ENCODE assay signal across 8 mouse cellular contexts in genomic region chr2:53085617-53086202, GRCm38 (mm10).
DNase-seq lines count a peak whose midpoint lies in the region; ATAC-seq and TF ChIP-seq lines count a peak whose summit lies in the region.

No protein-coding gene starts in this region.

- H3K27ac ChIP-seq in intestine, embryonic 14.5 days (ENCODE audit: low read depth): no peak overlapping the region
- no peak overlapping the region for H3K27ac ChIP-seq in intestine, embryonic 16.5 days (ENCODE audit: low read length)
- no peak overlapping the region for H3K27ac ChIP-seq in ES-E14 (ENCODE audit: insufficient read depth, low read depth, low read length, poor library complexity, severe bottlenecking)
- no peak overlapping the region for H3K27ac ChIP-seq in stomach, postnatal 0 days (replicated peaks)

- no peak for ATAC-seq in intestine, embryonic 14.5 days (replicated peaks; ENCODE audit: low FRiP score, low TSS enrichment, low read depth)
- ATAC-seq in intestine, embryonic 16.5 days: no peak; the same call in 1 of the 2 replicates
- ATAC-seq in frontal cortex, adult (ENCODE audit: low TSS enrichment): peak; percentile 53
- peak; percentile 93 for ATAC-seq in megakaryocyte-erythroid progenitor cell, adult 5-6 weeks (replicated peaks; ENCODE audit: low FRiP score, low TSS enrichment, poor library complexity, severe bottlenecking)
- ATAC-seq in stomach, postnatal 0 days (ENCODE audit: low FRiP score, low TSS enrichment): peak; percentile 35; the same call in 1 of the 2 replicates

- WGBS in intestine, embryonic 14.5 days: 52% methylated on average over 9 of the region's 9 CpGs
- 52% methylated on average over 9 of the region's 9 CpGs for WGBS in intestine, embryonic 16.5 days
- 53% methylated on average over 9 of the region's 9 CpGs for WGBS in stomach, postnatal 0 days

- no peaks in the 10 kb centered on the region for H3K36me3 ChIP-seq in intestine, embryonic 14.5 days (ENCODE audit: control insufficient read depth, insufficient read depth, low read length)
- H3K36me3 ChIP-seq in intestine, embryonic 16.5 days (ENCODE audit: control insufficient read depth, insufficient read depth, low read length): no peaks in the 10 kb centered on the region
- no peaks in the 10 kb centered on the region for H3K36me3 ChIP-seq in ES-E14 (ENCODE audit: control insufficient read depth, insufficient read depth, low read length, poor library complexity, severe bottlenecking)
- no peaks in the 10 kb centered on the region for H3K36me3 ChIP-seq in stomach, postnatal 0 days (ENCODE audit: control insufficient read depth, insufficient read depth, low read length)

- peak; percentile 80 for TF ChIP-seq CTCF in stomach, postnatal 0 days (IDR thresholded peaks at IDR 0.05; ENCODE audit: low read depth)

- H3K9ac ChIP-seq in intestine, embryonic 14.5 days (ENCODE audit: low read length): no peak overlapping the region
- H3K9ac ChIP-seq in intestine, embryonic 16.5 days (ENCODE audit: low read depth, low read length): no peak overlapping the region
- 0 out of 2 replicates have a peak overlapping the region, but pooled peaks have one; percentile 31 for H3K9ac ChIP-seq in ES-E14 (ENCODE audit: insufficient read depth, low read depth, low read length, poor library complexity, severe bottlenecking)
- H3K9ac ChIP-seq in stomach, postnatal 0 days (ENCODE audit: low read length): no peak overlapping the region

- H3K4me2 ChIP-seq in intestine, embryonic 14.5 days (ENCODE audit: low read length): no peak overlapping the region
- H3K4me2 ChIP-seq in intestine, embryonic 16.5 days (ENCODE audit: low read depth, low read length): no peak overlapping the region
- no peak overlapping the region for H3K4me2 ChIP-seq in stomach, postnatal 0 days (replicated peaks; ENCODE audit: low read depth)

- in situ Hi-C loops in ES-E14 (cut with MboI; ENCODE audit: low sequenced_read_pairs in 2 of 2, unreplicated experiment in 2 of 2): loop anchor here (10.0 to 25.0 kb wide), 2 partner anchors 321 to 323 kb away; no protein-coding TSS in a partner anchor

- peak; percentile 55 for DNase-seq in intestine, embryonic 14.5 days (ENCODE audit: low spot score)
- DNase-seq in ES-E14 (ENCODE audit: low read depth, low spot score): peak; percentile 44
- peak; percentile 52 for DNase-seq in cerebellum, adult 11 months
- DNase-seq in layer of hippocampus, postnatal 10 days (ENCODE audit: low spot score in 2 of 2): peak; percentile 62 to 66
- peak; percentile 42 for DNase-seq in stomach, postnatal 0 days (ENCODE audit: low spot score)

- H3K27me3 ChIP-seq in intestine, embryonic 14.5 days (replicated peaks; ENCODE audit: control insufficient read depth, insufficient read depth, low read length): no peaks in the 10 kb centered on the region
- H3K27me3 ChIP-seq in intestine, embryonic 16.5 days (replicated peaks; ENCODE audit: control insufficient read depth, insufficient read depth, low read length): no peaks in the 10 kb centered on the region
- H3K27me3 ChIP-seq in stomach, postnatal 0 days (ENCODE audit: control insufficient read depth, insufficient read depth, low read length): no peaks in the 10 kb centered on the region

- no peak overlapping the region for H3K4me3 ChIP-seq in intestine, embryonic 14.5 days (ENCODE audit: low read depth, low read length)
- H3K4me3 ChIP-seq in intestine, embryonic 16.5 days (ENCODE audit: low read length): no peak overlapping the region
- H3K4me3 ChIP-seq in ES-E14 (ENCODE audit: insufficient read depth in 1 of 2, low read depth in 1 of 2, low read length in 2 of 2, poor library complexity in 1 of 2, severe bottlenecking in 1 of 2): no peak overlapping the region
- no peak overlapping the region for H3K4me3 ChIP-seq in stomach, postnatal 0 days (ENCODE audit: low read depth, low read length)

- H3K4me1 ChIP-seq in intestine, embryonic 14.5 days (replicated peaks; ENCODE audit: control insufficient read depth, insufficient read depth, low read length): no peaks in the 10 kb centered on the region
- no peaks in the 10 kb centered on the region for H3K4me1 ChIP-seq in intestine, embryonic 16.5 days (ENCODE audit: control insufficient read depth, insufficient read depth, low read length)
- no peaks in the 10 kb centered on the region for H3K4me1 ChIP-seq in ES-E14 (ENCODE audit: control insufficient read depth in 2 of 2, insufficient read depth in 2 of 2, low read length in 2 of 2, poor library complexity in 1 of 2)
- no peaks in the 10 kb centered on the region for H3K4me1 ChIP-seq in stomach, postnatal 0 days (replicated peaks; ENCODE audit: control insufficient read depth, insufficient read depth)

- no peak for TF ChIP-seq EP300 in stomach, postnatal 0 days (optimal IDR thresholded peaks at IDR 0.05)

- no peaks in the 10 kb centered on the region for H3K9me3 ChIP-seq in intestine, embryonic 14.5 days (ENCODE audit: control insufficient read depth, low read length)
- H3K9me3 ChIP-seq in intestine, embryonic 16.5 days (ENCODE audit: control insufficient read depth, low read length): no peaks in the 10 kb centered on the region
- no peaks in the 10 kb centered on the region for H3K9me3 ChIP-seq in ES-E14 (ENCODE audit: control insufficient read depth, insufficient read depth, low read depth, low read length)
- no peaks in the 10 kb centered on the region for H3K9me3 ChIP-seq in stomach, postnatal 0 days (ENCODE audit: control insufficient read depth, low read length)

TF ChIP-seq in ES-E14, 5 proteins besides CTCF, POLR2A, EP300 and RAD21:
- TF ChIP-seq ZNF384 (IDR thresholded peaks at IDR 0.05; ENCODE audit: low read depth, low read length): no peak
- TF ChIP-seq CHD2 (IDR thresholded peaks at IDR 0.05; ENCODE audit: low read depth, low read length): no peak
- TF ChIP-seq ZC3H11A (IDR thresholded peaks at IDR 0.05; ENCODE audit: borderline replicate concordance, low read depth, low read length): no peak
- no peak for TF ChIP-seq HCFC1 (IDR thresholded peaks at IDR 0.05; ENCODE audit: borderline replicate concordance, insufficient read depth, low read length)
- no peak for TF ChIP-seq MAFK (IDR thresholded peaks at IDR 0.05; ENCODE audit: insufficient read depth, low read depth, low read length)

Comparison
In these comparisons a context has a peak if more than half of its experiments do, and no peak if none do; other contexts are left out.
1. ATAC-seq: peak in frontal cortex, adult (single experiment), megakaryocyte-erythroid progenitor cell, adult 5-6 weeks (single experiment) and stomach, postnatal 0 days (single experiment); none in intestine, embryonic 14.5 days (single experiment) and intestine, embryonic 16.5 days (single experiment).
2. Peak in every context shown above with its lines, with median percentiles within 50 percentile points of each other: DNase-seq.